Mouse (Mus musculus) liver, embryonic 13.5 days (tissue): ENCODE results near the gene 4933406M09Rik. TPM values are rescaled to one million over a fixed set of nuclear protein-coding genes. Genes with fewer than 3 reads are reported as not detected.

Source experiments
- ATAC-seq: fragments of 200-750 bp; cut with Nextera tagmentation; 2 replicates; pipeline ENCODE4 v1.8.0; 2017; ENCODE audit warnings: low read depth, mild to moderate bottlenecking, moderate number of reproducible peaks, moderate library complexity
- DNase-seq: peaks from one replicate; pipeline ENCODE4 v3.0.0; 2022
- H3K27ac ChIP-seq: fragments of 300-500 bp; sonication (generic); 2 replicates; pipeline ENCODE4 v1.5.1; 2015; ENCODE audit warnings: moderate library complexity, mild to moderate bottlenecking, inconsistent platforms
- H3K27me3 ChIP-seq: fragments of 300-500 bp; sonication (generic); 2 replicates; pipeline ENCODE4 v1.6.1; 2015; ENCODE audit warnings: mild to moderate bottlenecking, inconsistent platforms
- H3K36me3 ChIP-seq: fragments of 300-500 bp; sonication (generic); 2 replicates; pipeline ENCODE4 v1.6.1; 2015; ENCODE audit warnings: mild to moderate bottlenecking, inconsistent platforms
- H3K4me1 ChIP-seq: fragments of 300-500 bp; sonication (generic); replicated peaks from 2 replicates; pipeline ENCODE4 v1.6.1; 2015; ENCODE audit warnings: inconsistent platforms
- H3K4me2 ChIP-seq: fragments of 300-500 bp; sonication (generic); 2 replicates; pipeline ENCODE4 v1.6.1; 2015; ENCODE audit warnings: inconsistent platforms, mild to moderate bottlenecking, moderate library complexity
- H3K4me3 ChIP-seq: fragments of 300-500 bp; sonication (generic); replicated peaks from 2 replicates; pipeline ENCODE4 v1.5.1; 2015; ENCODE audit warnings: mild to moderate bottlenecking, inconsistent platforms
- H3K9ac ChIP-seq: fragments of 300-500 bp; sonication (generic); 2 replicates; pipeline ENCODE4 v1.6.1; 2015; ENCODE audit warnings: mild to moderate bottlenecking, inconsistent platforms
- H3K9me3 ChIP-seq: fragments of 300-500 bp; sonication (generic); replicated peaks from 2 replicates; pipeline ENCODE4 v1.6.1; 2016; ENCODE audit warnings: inconsistent platforms
- WGBS: fragments of 180-500 bp; shearing (Covaris S2); methylation state at CpG from one replicate; pipeline ENCODE4 v1.1.7; 2015; ENCODE audit not compliant: insufficient replicate concordance; 5-methylcytosine and 5-hydroxymethylcytosine counted together
- polyA plus RNA-seq: library from polyadenylated mRNA; unstranded; fragments of >200 nt; fragmentation: Nextera tagmentation; extraction: Ambion mirVana; gene quantifications from 2 replicates; pipeline ENCODE4 v1.2.1, GENCODE M21; 2015

4933406M09Rik gene
- polyA plus RNA-seq, 1 experiment from 2014 or later, result not detected

DNA sequence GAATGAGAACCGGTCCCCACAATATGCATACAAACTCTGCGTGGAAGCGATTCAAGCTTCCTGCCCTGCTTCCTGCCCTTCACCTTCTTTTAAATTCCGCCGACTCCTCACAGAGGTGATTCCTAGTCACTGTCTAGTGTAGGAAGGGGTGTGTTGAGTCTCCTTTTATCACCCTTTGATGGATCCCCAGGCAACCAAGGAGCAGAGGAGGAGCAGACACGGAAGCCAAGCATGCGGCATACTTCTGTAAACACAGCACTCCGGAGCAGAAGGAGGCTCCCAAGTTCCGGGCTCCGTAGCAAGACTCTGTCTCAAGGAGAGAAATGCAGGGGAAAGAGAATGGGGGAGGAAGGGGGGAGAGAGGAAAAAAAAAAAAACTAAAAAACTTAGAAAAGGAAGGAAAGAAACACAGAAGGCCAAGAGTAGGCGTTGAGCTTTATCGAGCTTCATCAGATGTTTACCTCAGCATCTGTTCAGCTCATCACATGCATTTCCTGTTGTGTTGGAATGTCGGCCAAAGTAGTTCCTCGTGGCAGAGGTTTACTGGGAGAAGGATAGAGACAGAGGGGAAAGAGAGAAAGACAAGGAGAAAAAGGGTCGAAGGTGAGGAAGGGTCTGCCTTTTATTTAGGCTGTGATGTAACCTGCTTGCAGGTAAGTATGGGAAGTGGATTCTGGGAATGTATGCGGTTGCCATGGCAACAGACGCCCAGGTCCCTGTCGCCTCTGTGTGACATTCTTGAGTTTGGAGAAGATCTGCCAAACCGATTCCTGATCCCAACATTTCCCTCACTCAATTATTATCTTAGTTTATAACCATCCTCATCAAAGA, 3.7 kb upstream of the 4933406M09Rik start:
- Histone ChIP-seq H3K27ac (no peak overlapping the region), H3K9me3 (0 out of 2 replicates have a peak, but pooled peaks cover 3% of the 10 kb centered on the region), H3K27me3 (peaks cover 19% of the 10 kb centered on the region), H3K4me2 (peak overlapping the region; percentile 52), H3K9ac (0 out of 2 replicates have a peak overlapping the region, but pooled peaks have one; percentile 10), H3K4me3 (peak overlapping the region; percentile 10), H3K36me3 (no peaks in the 10 kb centered on the region), H3K4me1 (peaks cover 5% of the 10 kb centered on the region)
- no peak for ATAC-seq
- 4% methylated on average over 19 of the region's 19 CpGs for WGBS
- DNase-seq, result no peak

DNA sequence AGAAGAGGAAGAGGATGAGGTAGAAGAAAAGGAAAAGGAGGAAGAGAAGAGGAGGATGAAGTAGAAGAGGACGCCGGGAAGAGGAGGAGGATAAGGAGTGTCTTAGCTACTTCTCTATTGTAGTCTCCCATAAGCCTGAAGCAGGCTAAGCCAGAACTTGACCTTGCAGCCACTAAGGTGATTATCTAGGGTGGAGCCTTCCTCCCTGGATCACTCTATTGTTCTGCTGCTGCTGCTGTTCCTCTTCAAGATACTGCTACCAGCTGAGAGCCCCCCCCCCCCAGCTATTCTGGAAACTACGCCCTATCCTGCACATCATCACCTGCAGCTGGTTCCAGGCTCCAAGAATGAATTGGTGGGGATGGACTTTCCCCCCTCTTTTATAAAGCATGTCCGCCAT, 1.2 kb upstream of the 4933406M09Rik start:
- WGBS, result 72% methylated on average over 4 of the region's 4 CpGs

GRCm38 (mm10) chr1:134385176-134385575, 564 bp upstream of the 4933406M09Rik start:
- Histone ChIP-seq H3K36me3 (no peaks in the 10 kb centered on the region), H3K27ac (no peak overlapping the region), H3K27me3 (peaks cover 35% of the 10 kb centered on the region), H3K9ac (no peak overlapping the region), H3K4me2 (no peak overlapping the region), H3K4me3 (no peak overlapping the region), H3K9me3 (0 out of 2 replicates have a peak, but pooled peaks cover 3% of the 10 kb centered on the region), H3K4me1 (peaks cover 5% of the 10 kb centered on the region)
- DNase-seq (no peak), ATAC-seq (no peak)

More for the DNA sequence above, 1.2 kb upstream of the 4933406M09Rik start:
- Histone ChIP-seq H3K4me2 (no peak overlapping the region), H3K36me3 (no peaks in the 10 kb centered on the region), H3K4me3 (no peak overlapping the region), H3K9me3 (0 out of 2 replicates have a peak, but pooled peaks cover 3% of the 10 kb centered on the region), H3K27ac (no peak overlapping the region), H3K4me1 (peaks cover 5% of the 10 kb centered on the region), H3K27me3 (peaks cover 32% of the 10 kb centered on the region), H3K9ac (no peak overlapping the region)
- ATAC-seq (no peak), DNase-seq (no peak)

- ATAC-seq, result no peak
- H3K9ac ChIP-seq, result no peak overlapping the region
- WGBS, result 58% methylated on average over 5 of the region's 5 CpGs
Observed at GRCm38 (mm10) chr1:134393827-134394226, 8.1 kb downstream of the 4933406M09Rik start.

DNA sequence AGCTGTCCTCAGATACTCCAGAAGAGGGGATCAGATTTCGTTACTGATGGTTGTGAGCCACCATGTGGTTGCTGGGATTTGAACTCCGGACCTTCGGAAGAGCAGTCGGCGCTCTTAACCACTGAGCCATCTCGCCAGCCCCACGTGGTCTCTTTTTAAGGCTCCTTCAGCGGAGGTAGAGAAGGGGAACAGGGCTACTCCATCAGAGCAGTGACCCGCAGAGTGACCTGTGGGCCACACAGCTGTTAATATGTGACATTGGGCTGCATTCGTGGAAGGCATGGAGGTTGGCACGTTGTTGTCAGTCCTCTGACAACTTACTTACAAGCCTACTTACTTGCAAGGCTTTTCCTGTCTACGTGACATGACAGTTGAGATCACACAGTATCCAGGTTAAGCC, 12.5 kb downstream of the 4933406M09Rik start:
- Histone ChIP-seq H3K27me3 (no peaks in the 10 kb centered on the region; the same call in 1 of the 2 replicates), H3K9me3 (no peaks in the 10 kb centered on the region), H3K4me2 (no peak overlapping the region), H3K27ac (no peak overlapping the region), H3K9ac (no peak overlapping the region), H3K4me3 (no peak overlapping the region), H3K4me1 (no peaks in the 10 kb centered on the region; the same call in 1 of the 2 replicates), H3K36me3 (no peaks in the 10 kb centered on the region)
- DNase-seq (no peak), ATAC-seq (no peak)
- 80% methylated on average over 12 of the region's 12 CpGs for WGBS

More at GRCm38 (mm10) chr1:134393827-134394226, 8.1 kb downstream of the 4933406M09Rik start:
- H3K4me1 ChIP-seq, result no peaks in the 10 kb centered on the region; the same call in 1 of the 2 replicates
- H3K27ac ChIP-seq, result no peak overlapping the region
- H3K27me3 ChIP-seq, result peaks cover 10% of the 10 kb centered on the region
- no peak overlapping the region for H3K4me3 ChIP-seq
- no peak overlapping the region for H3K4me2 ChIP-seq
- H3K36me3 ChIP-seq, result no peaks in the 10 kb centered on the region
- no peaks in the 10 kb centered on the region for H3K9me3 ChIP-seq
- no peak for DNase-seq

DNA sequence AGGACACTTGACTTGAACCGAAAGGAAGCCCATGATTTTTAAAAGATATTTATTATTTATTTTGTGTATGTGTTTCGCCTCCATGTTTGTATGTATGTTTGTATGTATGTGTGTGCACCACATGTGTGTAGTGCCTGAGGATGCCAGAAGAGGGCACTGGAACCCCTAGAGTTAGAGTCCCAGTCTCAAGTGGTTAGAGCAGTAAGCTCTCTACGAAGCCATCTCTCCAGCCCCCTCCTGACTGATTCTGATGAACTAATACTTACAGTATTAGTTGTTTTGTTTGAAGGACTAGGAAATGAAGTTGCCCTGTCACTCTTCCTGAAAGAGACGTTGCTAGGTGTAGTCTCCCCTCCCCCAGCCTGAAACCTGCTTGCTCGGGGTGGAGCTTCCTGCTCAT, 14.0 kb downstream of the 4933406M09Rik start:
- WGBS, result 69% methylated on average over 5 of the region's 5 CpGs
- H3K4me1 ChIP-seq, result no peaks in the 10 kb centered on the region; the same call in 1 of the 2 replicates
- no peaks in the 10 kb centered on the region; the same call in 1 of the 2 replicates for H3K27me3 ChIP-seq
- no peak overlapping the region for H3K4me2 ChIP-seq
- H3K9me3 ChIP-seq, result no peaks in the 10 kb centered on the region
- no peak for DNase-seq
- H3K4me3 ChIP-seq, result no peak overlapping the region
- no peak overlapping the region for H3K27ac ChIP-seq
- H3K36me3 ChIP-seq, result no peaks in the 10 kb centered on the region
- no peak for ATAC-seq
- no peak overlapping the region for H3K9ac ChIP-seq

GRCm38 (mm10) chr1:134405509-134406413, 20.0 kb downstream of the 4933406M09Rik start, which contains the start of gene Cyb5r1:
Gene Cyb5r1 (plus strand): TSS chr1:134405559.
- WGBS, result under 1% methylated on average over 43 of the region's 43 CpGs
- Histone ChIP-seq H3K27me3 (no peaks in the 10 kb centered on the region), H3K9me3 (no peaks in the 10 kb centered on the region)

DNA sequence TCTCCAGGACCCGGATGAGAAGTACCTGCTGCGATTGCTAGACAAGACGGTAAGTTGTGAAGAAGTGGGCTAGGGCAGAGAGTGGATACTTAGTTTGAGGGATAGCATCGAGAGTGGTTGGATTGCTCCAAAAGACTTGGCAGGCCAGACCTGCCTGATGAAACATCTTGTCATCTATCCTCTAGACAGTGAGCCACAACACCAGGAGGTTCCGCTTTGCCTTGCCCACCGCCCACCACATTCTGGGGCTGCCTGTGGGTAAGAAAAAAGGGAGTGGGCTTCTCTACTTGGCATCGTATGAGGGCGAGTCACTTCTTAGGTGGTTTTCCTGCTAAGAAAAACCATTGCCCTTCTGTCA, 20.7 kb downstream of the 4933406M09Rik start:
- no peak for ATAC-seq
- Histone ChIP-seq H3K4me3 (peak overlapping the region; percentile 81), H3K36me3 (peaks cover 37% of the 10 kb centered on the region), H3K4me2 (peak overlapping the region; percentile 85), H3K27ac (peak overlapping the region; percentile 88), H3K4me1 (peaks cover 15% of the 10 kb centered on the region), H3K9me3 (no peaks in the 10 kb centered on the region), H3K27me3 (no peaks in the 10 kb centered on the region), H3K9ac (peak overlapping the region; percentile 90)
- WGBS, result 14% methylated on average over 8 of the region's 8 CpGs
- DNase-seq, result no peak

More at GRCm38 (mm10) chr1:134405509-134406413, 20.0 kb downstream of the 4933406M09Rik start, which contains the start of gene Cyb5r1:
- ATAC-seq (peak; percentile 97), DNase-seq (peak; percentile 84)
- H3K36me3 ChIP-seq, result peaks cover 33% of the 10 kb centered on the region
- peaks cover 15% of the 10 kb centered on the region for H3K4me1 ChIP-seq
- peak within 1 kb of the TSS; percentile 90 for H3K9ac ChIP-seq
- peak within 1 kb of the TSS; percentile 81 for H3K4me3 ChIP-seq
- H3K27ac ChIP-seq, result peak within 1 kb of the TSS; percentile 88
- peak within 1 kb of the TSS; percentile 85 for H3K4me2 ChIP-seq

DNA sequence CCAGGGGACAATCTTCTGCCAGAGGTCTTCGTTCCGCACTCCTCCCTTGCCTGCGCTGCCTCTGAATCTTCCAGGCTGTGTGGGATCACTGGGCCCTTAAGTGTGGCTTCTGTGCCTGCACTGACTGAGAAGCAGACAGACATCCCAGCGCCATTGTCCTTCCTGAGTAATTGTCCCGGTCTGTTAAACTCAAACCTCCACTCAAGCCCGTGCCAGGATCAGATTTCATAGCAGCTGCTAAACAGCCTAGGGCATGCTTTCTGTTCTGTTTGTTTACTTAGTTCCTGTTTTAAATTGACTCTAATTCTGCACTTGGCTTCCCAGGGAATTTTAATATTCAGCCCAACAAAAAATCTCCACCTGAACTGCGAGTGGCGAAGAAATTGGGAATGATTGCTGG, 22.3 kb downstream of the 4933406M09Rik start:
- Histone ChIP-seq H3K27ac (no peak overlapping the region), H3K9ac (no peak overlapping the region), H3K4me3 (no peak overlapping the region), H3K4me2 (no peak overlapping the region), H3K27me3 (no peaks in the 10 kb centered on the region), H3K4me1 (peaks cover 15% of the 10 kb centered on the region), H3K9me3 (no peaks in the 10 kb centered on the region), H3K36me3 (peaks cover 47% of the 10 kb centered on the region)
- no peak for ATAC-seq
- DNase-seq, result no peak
- WGBS, result 88% methylated on average over 8 of the region's 8 CpGs

GRCm38 (mm10) chr1:134411706-134412629, 26.2 kb downstream of the 4933406M09Rik start:
- no peak for DNase-seq
- Histone ChIP-seq H3K4me3 (no peak overlapping the region), H3K9me3 (no peaks in the 10 kb centered on the region), H3K4me2 (no peak overlapping the region), H3K27ac (no peak overlapping the region), H3K36me3 (peaks cover 47% of the 10 kb centered on the region), H3K27me3 (no peaks in the 10 kb centered on the region), H3K9ac (no peak overlapping the region), H3K4me1 (peaks cover 28% of the 10 kb centered on the region)
- whole genome bisulfite sequencing, result 83% methylated on average over 9 of the region's 9 CpGs
- no peak for ATAC-seq
